In the genomic region with DNA sequence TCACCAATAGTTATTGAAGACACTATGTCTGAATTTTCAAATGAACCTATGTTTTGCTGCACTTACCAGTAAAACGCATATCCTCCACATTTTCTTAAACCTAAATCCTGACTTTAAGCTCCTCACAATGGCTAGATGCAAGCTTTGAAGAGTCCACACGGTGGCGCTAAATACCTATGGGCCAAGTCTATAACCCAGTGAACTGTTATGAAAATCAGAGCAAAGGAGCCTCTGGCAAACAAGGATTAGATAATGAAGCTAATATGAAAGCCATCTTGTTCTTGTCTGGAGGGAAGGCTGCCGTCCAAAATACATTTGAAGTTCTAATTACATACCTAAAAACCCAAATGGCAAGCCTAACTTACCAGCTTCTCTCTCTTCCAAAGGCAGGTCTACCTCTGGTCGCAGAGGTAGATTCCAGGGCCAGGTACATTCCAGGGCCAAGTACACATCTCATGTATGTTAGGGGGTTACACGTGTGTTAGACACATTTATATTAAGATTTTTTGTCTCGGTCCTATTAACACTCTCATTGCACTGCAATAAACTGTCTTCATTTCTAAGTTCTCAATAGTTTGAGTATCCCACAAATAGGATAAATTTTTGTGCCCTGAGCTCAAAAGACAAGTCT, we compare ENCODE assay signal across 8 mouse cellular contexts. TPM values are rescaled to one million over a fixed set of nuclear protein-coding genes. Genes with fewer than 3 reads are reported as not detected.
DNase-seq lines count a peak whose midpoint lies in the region; ATAC-seq and TF ChIP-seq lines count a peak whose summit lies in the region.

No protein-coding gene starts in this region.

- TF ChIP-seq POLR2A in lung, adult 2 months (IDR thresholded peaks at IDR 0.05; ENCODE audit: borderline replicate concordance, extremely low read depth, low read depth, low read length) = no peak

- no peak overlapping the region for H3K4me3 ChIP-seq in lung, adult 2 months (replicated peaks; ENCODE audit: extremely low read depth, low read depth, low read length)

- H3K4me1 ChIP-seq in lung, adult 2 months (ENCODE audit: control insufficient read depth, insufficient read depth, low read length) = peaks cover 2% of the 10 kb centered on the region

- peak; percentile 49 to 67 for DNase-seq in CD8-positive naive resting alpha-beta T cell, adult 2 months (ENCODE audit: low read depth in 2 of 2, low spot score in 2 of 2)
- peak; percentile 94 for DNase-seq in brain, adult 2 months (ENCODE audit: low read depth, low spot score)
- peak; percentile 43 for DNase-seq in fibroblast of lung, adult 2 months (ENCODE audit: low read depth)
- peak; percentile 77 to 85 for DNase-seq in heart, postnatal 14 days
- peak; percentile 54 for DNase-seq in large intestine, adult 2 months (ENCODE audit: low read depth, low spot score)
- peak; percentile 66 for DNase-seq in lung, adult 2 months
- peak; percentile 77 for DNase-seq in thymus, postnatal 0 days (ENCODE audit: low spot score)

- 28% methylated on average over 7 of the region's 7 CpGs for WGBS in large intestine, adult 2 months
- WGBS in lung, adult 2 months = 32% methylated on average over 7 of the region's 7 CpGs

- peak; percentile 63; the same call in 1 of the 2 replicates for ATAC-seq in neutrophil, adult 5-6 weeks (ENCODE audit: extremely low read depth, insufficient number of reproducible peaks, low FRiP score, poor library complexity, severe bottlenecking)

- peak; percentile 39; the same call in 1 of the 2 replicates for TF ChIP-seq CTCF in lung, adult 2 months (IDR thresholded peaks at IDR 0.05; ENCODE audit: insufficient read depth, low read length)

- intact Hi-C loops in heart, postnatal 14 days (cut with DNase I) = loop anchor here (1.0 to 5.0 kb wide), 4 partner anchors 59 to 364 kb away; a partner anchor contains a TSS

RNA-seq across cellular contexts. Expression of a gene that starts 32.2 kb away (rescaled TPM):
- 1 to 10 TPM; 8.4 to 9.7 TPM for total RNA-seq in heart, postnatal 14 days (2021)
- polyA plus RNA-seq in large intestine, adult 2 months (2012; rRNA removed) = 5.4 and 5.9 TPM in 2 replicates
- polyA plus RNA-seq in lung, adult 2 months (2012; rRNA removed) = 7.3 and 10.8 TPM in 2 replicates
- total RNA-seq in neutrophil, adult 5-6 weeks (2017) = 1.2 and 2.0 TPM in 2 replicates
- polyA plus RNA-seq in thymus, postnatal 0 days (2015; fragmentation: Nextera tagmentation; extraction: Ambion mirVana) = 2.5 and 2.8 TPM in 2 replicates

Comparison
In these comparisons a context has a peak if more than half of its experiments do, and no peak if none do; other contexts are left out.
1. DNase-seq: peak in every context shown above with its lines; median percentile 94 in brain, adult 2 months; 81 in heart, postnatal 14 days; 77 in thymus, postnatal 0 days; 66 in lung, adult 2 months; 58 in CD8-positive naive resting alpha-beta T cell, adult 2 months; 54 in large intestine, adult 2 months; 43 in fibroblast of lung, adult 2 months.